Mouse (Mus musculus) gastrocnemius, adult 2 months (tissue): ENCODE results near the gene Mgat1. TPM values are rescaled to one million over a fixed set of nuclear protein-coding genes. Genes with fewer than 3 reads are reported as not detected.

Experiments used
- DNase-seq: peaks from one replicate; pipeline ENCODE4 v3.0.0; 2022
- H3K27ac ChIP-seq: fragments of 200-600 bp; 2 replicates; pipeline ENCODE4 v1.8.1; 2022; ENCODE audit warnings: mild to moderate bottlenecking
- H3K4me3 ChIP-seq: fragments of 200-600 bp; 2 replicates; pipeline ENCODE4 v1.8.1; 2022; ENCODE audit warnings: mild to moderate bottlenecking, moderate library complexity
- CTCF ChIP-seq: fragments of 200-600 bp; IDR thresholded peaks from 2 replicates; pipeline ENCODE4 v1.8.1; 2022; ENCODE audit warnings: antibody characterized with exemption, mild to moderate bottlenecking, moderate library complexity
- intact Hi-C: fragments of 180-260 bp; cut with DNase I; formaldehyde crosslinking; loops from one replicate; pipeline ENCODE4 v1.15.1; 2025
- total RNA-seq, 2 experiments: library from RNA; stranded (reverse); gene quantifications; 2 replicates each; pipeline ENCODE4 v1.2.3; 2021

The Mgat1 gene
- total RNA-seq, 2 experiments from 2014 or later: 42.0 to 48.0 TPM

- TF ChIP-seq CTCF: no peak
- Histone ChIP-seq H3K27ac (no peak overlapping the region), H3K4me3 (no peak overlapping the region)
- intact Hi-C loops: loop anchor here (10.0 kb wide), 1 partner anchor 393 kb away; the partner anchor contains the start of gene Trim41
- DNase-seq: no peak
Observed at GRCm38 (mm10) chr11:49207495-49207894, 36.5 kb upstream of the Mgat1 start.

- no peak overlapping the region for H3K4me3 ChIP-seq
- DNase-seq: no peak
- no peak for TF ChIP-seq CTCF
- intact Hi-C loops: no loop called here
- H3K27ac ChIP-seq: no peak overlapping the region
Observed at GRCm38 (mm10) chr11:49212577-49212976, 31.4 kb upstream of the Mgat1 start.

- intact Hi-C loops: no loop called here
- no peak for DNase-seq
- Histone ChIP-seq H3K4me3 (no peak overlapping the region), H3K27ac (no peak overlapping the region)
- no peak for TF ChIP-seq CTCF
Observed at GRCm38 (mm10) chr11:49213505-49213904, 30.5 kb upstream of the Mgat1 start.

GRCm38 (mm10) chr11:49219271-49219670, 24.7 kb upstream of the Mgat1 start:
- H3K4me3 ChIP-seq: no peak overlapping the region
- H3K27ac ChIP-seq: no peak overlapping the region
- intact Hi-C loops: no loop called here
- no peak for DNase-seq
- no peak for TF ChIP-seq CTCF

- no peak for TF ChIP-seq CTCF
- intact Hi-C loops: no loop called here
- no peak for DNase-seq
Observed at GRCm38 (mm10) chr11:49224455-49224854, 19.5 kb upstream of the Mgat1 start.

GRCm38 (mm10) chr11:49232781-49233180, 11.2 kb upstream of the Mgat1 start:
- no peak for TF ChIP-seq CTCF
- DNase-seq: no peak
- intact Hi-C loops: no loop called here
- no peak overlapping the region for H3K4me3 ChIP-seq
- H3K27ac ChIP-seq: no peak overlapping the region

More at GRCm38 (mm10) chr11:49224455-49224854, 19.5 kb upstream of the Mgat1 start:
- no peak overlapping the region for H3K4me3 ChIP-seq
- no peak overlapping the region for H3K27ac ChIP-seq

GRCm38 (mm10) chr11:49235459-49236207, 8.4 kb upstream of the Mgat1 start:
- H3K27ac ChIP-seq: peak overlapping the region; percentile 59
- no peak for DNase-seq
- TF ChIP-seq CTCF: no peak
- H3K4me3 ChIP-seq: no peak overlapping the region
- intact Hi-C loops: no loop called here

- no peak overlapping the region for H3K4me3 ChIP-seq
- no peak for TF ChIP-seq CTCF
- peak overlapping the region; percentile 17 for H3K27ac ChIP-seq
- DNase-seq: no peak
- intact Hi-C loops: no loop called here
Observed at GRCm38 (mm10) chr11:49236891-49237290, 7.1 kb upstream of the Mgat1 start.

GRCm38 (mm10) chr11:49237532-49237931, 6.5 kb upstream of the Mgat1 start:
- no peak for DNase-seq
- intact Hi-C loops: no loop called here
- peak overlapping the region; percentile 17 for H3K27ac ChIP-seq
- H3K4me3 ChIP-seq: no peak overlapping the region
- TF ChIP-seq CTCF: no peak

- TF ChIP-seq CTCF: no peak
- DNase-seq: no peak
- intact Hi-C loops: no loop called here
- H3K4me3 ChIP-seq: no peak overlapping the region
- H3K27ac ChIP-seq: no peak overlapping the region
Observed at GRCm38 (mm10) chr11:49240310-49240709, 3.7 kb upstream of the Mgat1 start.

GRCm38 (mm10) chr11:49240874-49241273, 3.1 kb upstream of the Mgat1 start:
- Histone ChIP-seq H3K4me3 (no peak overlapping the region), H3K27ac (no peak overlapping the region)
- intact Hi-C loops: no loop called here
- TF ChIP-seq CTCF: no peak
- DNase-seq: no peak

GRCm38 (mm10) chr11:49241471-49241870, 2.5 kb upstream of the Mgat1 start:
- DNase-seq: no peak
- H3K27ac ChIP-seq: no peak overlapping the region
- no peak overlapping the region for H3K4me3 ChIP-seq
- intact Hi-C loops: no loop called here
- no peak for TF ChIP-seq CTCF

GRCm38 (mm10) chr11:49242944-49243626, 906 bp upstream of the Mgat1 start:
- TF ChIP-seq CTCF: no peak
- H3K27ac ChIP-seq: peak overlapping the region; percentile 96
- H3K4me3 ChIP-seq: peak overlapping the region; percentile 91
- no peak for DNase-seq
- intact Hi-C loops: no loop called here
